Mouse (Mus musculus) monocyte, adult 2 months (primary cell): ENCODE measurements around the gene Pgbd1.
"Not testable (repeated sequence)": the region's sequence is repeated elsewhere in the genome, so short reads cannot be mapped to it uniquely, and the experiment has no call there.

Experiments used
- DNase-seq, 2 experiments: peaks; one replicate each; pipeline ENCODE4 v3.0.0; 2022; ENCODE audit warnings: low spot score in 2 of 2, low read depth in 1 of 2

Pgbd1 gene

DNA sequence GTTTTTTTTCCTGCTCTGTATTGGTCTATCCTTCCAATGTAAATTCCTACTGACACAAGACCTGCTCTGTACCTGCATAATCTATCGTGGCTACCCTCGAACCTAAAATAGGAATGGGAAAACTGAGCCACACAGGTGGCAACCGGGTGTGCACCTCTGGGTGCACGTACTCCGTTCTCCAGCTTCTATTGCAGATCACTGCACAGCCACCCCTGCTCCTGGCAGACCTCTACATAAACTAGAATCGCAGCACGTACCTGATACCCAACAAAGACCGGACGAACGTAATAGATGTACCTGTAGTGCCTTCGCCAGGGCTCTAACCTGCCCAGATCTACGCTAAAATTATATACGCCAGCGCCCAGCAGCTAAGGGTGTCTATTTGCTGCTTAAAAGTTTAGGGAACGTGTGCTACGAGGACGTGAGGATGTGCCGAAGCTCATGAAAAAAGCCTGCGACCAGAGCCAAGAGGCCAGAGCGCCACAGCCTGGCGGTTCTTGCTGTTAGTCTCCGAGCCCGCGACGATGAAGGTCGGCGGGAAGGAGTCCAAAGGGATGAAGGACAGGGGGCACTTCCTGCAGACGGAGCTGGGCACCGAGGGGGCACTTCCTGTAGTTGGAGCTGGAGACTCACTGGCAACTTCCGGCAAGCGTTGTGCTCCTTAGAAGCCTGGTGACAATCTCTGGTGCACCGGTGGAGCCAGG is at the start of gene Pgbd1:
Gene Pgbd1, minus strand, starts transcription at position 556 of the 704 bp plus-strand sequence.
- DNase-seq, result no peak

DNA sequence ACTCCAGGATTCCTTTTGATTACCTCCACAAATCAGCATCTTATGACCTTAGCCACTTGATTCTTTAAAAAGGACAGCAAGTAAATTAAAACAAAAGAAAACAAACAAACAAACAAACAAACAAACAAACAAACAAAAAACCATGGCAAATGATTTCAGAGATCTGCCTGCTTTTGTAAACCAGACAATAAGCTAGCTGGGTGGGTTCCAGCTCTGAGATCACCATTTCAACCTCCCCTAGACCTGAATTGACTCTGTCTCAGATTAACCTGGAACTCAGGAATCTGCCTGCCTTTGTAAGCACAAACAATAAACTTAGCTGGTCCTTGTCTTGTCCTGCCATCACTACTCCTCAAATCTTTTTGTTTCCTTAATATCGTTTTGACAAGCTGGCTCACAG is 46.0 kb upstream of the Pgbd1 start:
- no peak for DNase-seq

DNA sequence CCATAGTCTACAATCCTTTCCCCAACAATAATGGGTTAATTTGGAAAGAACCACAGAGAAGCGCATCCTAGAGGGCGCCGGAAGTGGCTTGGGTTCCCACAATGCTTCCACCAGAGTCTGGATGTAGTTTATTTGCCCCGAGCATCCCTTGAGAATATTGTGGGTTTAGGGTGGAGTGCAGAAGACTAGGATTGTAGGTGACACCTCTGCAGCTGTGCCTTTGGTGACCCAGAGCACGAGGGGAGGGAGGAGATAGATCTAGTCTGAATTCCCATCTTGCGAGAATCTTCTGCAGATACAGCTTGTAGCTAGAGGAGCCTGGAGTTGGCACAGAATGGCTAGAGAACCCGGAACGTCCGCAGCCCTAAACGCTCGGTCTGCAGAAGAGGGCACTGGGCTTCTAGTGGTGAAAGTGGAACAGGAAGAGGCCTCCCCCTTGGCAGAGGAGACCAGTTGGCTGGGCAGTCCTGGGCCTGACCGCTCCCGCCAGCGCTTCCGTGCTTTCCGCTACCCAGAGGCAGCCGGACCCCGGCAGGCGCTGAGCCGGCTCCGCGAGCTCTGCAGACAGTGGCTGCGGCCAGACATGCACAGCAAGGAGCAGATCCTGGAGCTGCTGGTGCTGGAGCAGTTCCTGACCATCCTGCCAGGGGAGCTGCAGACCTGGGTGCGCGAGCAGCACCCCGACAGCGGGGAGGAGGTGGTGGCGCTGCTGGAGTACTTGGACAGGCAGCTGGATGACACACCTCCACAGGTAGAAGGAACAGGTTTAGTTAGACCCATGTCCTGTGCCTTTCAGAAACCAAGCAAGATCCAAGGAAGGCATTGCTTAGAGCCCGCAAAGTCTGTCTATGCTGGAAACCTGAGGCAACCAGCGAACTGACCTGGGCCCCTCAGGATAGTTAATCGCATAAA is 38.2 kb upstream of the Pgbd1 start, which contains the start of the genes Zkscan4 and Gm10065:
Gene Zkscan4, plus strand, starts transcription at position 149 of the 912 bp plus-strand sequence.
Gene Gm10065, minus strand, starts transcription at position 683 of the 912 bp plus-strand sequence.
- peak in 1 of 2 experiments; percentile 3 for DNase-seq

DNA sequence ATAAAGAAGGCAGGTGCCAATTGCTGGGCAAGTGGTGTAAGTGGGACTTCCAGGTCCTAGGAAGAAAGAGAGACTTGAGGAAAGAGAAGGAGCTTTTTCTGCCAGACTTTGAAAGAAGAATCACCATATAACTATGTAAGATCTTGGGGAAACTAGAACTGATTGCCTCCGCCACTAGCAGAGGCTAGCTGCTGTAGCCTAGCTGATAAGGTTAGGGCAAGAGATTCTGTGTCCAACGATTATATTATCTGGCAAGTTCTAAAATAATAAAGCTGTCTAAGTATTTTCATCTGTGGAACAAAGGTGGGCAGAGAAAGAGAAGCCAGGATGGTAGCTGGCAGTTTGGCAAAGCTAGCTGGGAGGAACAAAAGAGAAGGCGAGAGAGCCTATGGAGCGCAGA is 31.6 kb upstream of the Pgbd1 start:
- DNase-seq, result no peak

DNA sequence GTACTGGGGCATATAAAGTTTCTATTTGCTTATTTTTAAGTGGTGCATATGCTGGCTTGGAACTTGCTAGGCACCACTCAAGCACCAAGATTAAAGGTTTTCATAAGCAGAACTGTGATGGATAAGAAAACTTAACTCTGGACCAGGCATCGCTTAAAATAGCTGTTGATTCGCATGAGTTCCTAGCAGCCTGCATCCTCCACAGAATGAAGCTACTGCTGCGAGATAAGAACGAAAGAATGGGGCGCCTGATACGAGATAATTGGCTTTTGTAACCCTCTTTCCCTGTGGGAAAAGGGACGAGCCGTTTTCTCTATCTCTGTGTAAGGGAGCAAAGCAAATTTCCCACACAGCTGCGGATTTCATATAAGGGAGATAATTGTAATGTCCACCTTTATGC is 28.2 kb upstream of the Pgbd1 start:
- no peak for DNase-seq

DNA sequence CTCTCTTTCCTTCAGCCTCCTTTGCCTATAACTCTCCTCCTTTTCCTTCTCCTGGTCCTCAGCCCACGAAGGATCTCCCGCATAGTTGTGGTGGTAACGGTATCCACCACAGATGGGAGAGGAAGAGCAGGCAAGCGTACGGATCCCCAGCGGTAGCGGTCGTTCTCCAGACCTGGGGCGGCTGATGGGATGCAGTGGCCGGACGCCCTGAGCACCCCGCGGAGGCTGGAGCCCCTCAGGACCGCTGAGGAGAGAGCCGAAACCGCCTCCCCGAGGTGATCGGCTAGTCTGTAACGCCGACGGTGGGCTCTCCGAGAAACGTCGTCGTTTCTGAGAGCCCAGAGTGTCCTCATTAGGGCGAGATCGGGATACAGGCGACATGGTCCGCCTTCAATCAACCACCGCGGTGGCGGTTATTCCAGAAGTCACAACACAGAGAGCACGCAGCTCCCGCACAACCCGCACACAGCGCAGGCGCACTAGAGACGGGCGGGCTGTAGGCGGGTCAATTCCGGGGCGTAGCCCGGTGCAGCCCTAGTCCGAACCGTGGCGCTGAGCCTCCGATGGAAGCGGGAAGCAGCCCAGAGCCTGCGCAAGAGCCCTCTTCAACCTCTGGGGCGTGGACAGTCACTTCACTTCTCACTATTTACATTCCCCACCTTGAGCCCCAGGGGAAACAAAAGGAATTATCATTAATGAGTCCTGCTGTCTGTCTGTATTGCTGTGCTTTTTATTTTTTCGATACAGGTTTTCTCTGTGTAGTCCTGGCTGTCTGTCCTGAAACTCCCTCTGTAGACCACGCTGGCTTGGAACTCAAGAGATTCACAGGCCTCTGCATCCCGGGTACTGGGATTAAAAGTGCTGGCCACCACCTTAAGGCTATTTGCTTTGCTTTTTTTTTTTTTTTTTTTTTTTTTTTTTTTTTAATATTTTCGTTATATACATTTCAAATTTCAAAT is 27.5 kb upstream of the Pgbd1 start, which contains the start of gene Nkapl:
Gene Nkapl, minus strand, starts transcription at position 449 of the 959 bp plus-strand sequence.
- peak; percentile 20 to 51 for DNase-seq

DNA sequence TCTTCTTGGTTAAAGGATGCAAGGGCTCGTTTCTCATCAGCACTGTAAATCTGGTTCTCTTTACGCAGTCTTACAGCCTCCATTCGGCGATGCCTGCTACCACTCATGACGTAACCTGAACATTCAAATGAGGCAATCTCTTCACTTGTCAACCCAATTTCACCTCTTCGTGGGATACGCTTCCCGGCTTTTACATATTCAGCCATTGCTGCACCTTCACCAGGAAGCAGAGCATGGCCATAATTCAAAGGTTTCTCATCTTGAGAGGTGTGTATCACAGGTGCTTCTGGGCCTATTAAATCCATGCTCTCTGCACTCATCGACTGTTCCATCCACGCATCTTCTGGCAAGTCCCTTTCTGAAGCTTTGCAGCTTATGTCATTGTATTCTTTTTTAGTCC is 26.5 kb upstream of the Pgbd1 start:
- no peak for DNase-seq

DNA sequence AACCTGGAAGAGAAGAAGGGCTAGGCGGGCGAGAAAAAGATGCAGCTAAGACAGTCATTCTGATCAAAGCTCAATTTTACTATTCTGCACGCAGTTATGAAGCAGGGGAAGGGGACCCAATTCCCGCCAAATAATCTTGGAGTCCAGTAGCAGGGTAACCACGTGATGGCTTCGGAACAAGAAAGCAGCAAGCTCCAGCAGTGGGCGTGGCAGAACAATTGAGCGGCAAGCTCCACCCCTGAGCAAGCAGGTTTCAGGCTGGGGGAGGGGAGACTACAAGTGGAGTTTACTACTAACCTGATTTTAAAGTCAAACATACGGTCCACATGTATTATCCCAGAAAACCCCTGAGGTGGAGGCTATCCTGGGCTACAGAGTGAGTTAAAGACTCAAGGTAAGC is 21.7 kb upstream of the Pgbd1 start:
- DNase-seq, result not testable (repeated sequence)

DNA sequence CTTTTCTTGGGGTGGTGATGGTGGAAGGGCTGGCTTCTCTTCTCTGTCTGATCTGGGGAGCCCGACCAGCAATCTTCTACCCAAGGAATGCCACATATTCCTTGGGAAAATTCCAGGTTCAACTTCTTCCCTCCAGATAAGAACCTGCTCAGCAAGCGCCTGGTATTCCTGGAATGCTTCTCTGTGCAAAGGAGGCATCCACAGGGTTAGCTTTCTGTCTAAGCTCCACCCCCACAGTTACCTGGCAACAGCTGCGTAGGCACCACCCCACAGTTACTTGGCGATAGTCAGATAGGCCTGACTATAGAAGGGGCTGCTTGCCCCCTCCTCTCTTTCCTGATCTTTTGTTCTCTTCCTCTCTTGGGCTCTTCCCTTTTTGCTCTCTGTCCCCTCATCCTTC is 15.5 kb upstream of the Pgbd1 start:
- DNase-seq, result no peak

DNA sequence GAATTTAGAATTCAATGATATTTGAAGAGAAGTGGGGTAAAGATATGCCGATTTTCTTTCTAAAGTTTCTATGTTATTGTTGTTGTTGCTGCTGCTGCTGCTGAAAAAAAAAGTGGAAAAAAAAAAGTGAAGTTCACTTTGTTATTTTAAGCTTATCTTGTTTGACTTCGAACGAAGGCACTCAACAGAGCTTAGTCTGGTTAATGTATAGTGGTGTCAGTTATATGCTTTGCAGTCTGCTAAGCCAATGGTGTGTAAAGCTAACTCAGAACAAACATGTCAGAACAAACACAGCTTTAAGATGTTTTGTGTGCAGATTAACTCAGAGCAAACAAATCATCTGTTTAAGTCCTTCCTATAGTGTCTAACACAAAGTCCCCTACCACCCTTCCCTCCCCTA is 13.3 kb upstream of the Pgbd1 start:
- DNase-seq, result no peak

DNA sequence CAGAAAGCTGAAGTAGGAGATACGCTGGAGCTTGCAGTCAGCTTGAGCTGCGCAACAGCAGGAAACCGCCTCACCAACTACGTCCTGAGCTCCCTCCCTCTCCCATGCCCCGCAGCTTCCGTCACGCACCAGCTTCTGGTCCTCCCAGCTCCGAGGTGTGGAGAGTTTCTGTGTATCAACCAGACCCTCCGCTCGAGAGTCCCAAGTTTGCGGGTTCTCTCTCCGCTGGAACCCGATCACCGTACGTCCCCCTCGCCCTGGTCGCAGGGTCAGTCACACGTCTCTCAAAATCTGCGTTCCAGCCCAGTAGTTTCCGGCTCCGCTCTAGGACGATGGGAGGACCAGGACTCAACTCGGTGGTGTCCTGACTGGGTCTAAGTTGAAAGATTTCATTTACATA is 12.6 kb upstream of the Pgbd1 start, which contains the start of gene Zscan26:
Gene Zscan26, minus strand, starts transcription at position 282 of the 400 bp plus-strand sequence.
- peak; percentile 22 to 75 for DNase-seq

DNA sequence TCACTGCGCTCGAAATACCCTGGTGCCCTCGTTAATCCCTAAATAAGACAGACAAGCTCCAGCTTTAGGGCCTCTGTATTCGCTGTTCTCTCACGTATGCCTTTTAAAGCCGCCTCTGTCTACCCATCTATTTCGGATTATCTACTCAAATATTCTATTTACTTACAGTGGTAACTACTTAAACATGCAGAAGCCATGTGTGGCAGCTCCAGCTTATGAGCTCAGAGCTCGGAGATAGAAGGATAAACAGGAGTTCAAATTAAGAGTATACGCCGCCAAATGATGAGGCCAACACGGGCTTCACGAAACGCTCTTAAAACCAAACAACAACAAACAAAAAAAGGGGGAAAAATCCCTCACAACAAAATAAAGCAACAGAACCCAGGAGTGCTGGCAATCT is 12.2 kb upstream of the Pgbd1 start:
- DNase-seq, result no peak

DNA sequence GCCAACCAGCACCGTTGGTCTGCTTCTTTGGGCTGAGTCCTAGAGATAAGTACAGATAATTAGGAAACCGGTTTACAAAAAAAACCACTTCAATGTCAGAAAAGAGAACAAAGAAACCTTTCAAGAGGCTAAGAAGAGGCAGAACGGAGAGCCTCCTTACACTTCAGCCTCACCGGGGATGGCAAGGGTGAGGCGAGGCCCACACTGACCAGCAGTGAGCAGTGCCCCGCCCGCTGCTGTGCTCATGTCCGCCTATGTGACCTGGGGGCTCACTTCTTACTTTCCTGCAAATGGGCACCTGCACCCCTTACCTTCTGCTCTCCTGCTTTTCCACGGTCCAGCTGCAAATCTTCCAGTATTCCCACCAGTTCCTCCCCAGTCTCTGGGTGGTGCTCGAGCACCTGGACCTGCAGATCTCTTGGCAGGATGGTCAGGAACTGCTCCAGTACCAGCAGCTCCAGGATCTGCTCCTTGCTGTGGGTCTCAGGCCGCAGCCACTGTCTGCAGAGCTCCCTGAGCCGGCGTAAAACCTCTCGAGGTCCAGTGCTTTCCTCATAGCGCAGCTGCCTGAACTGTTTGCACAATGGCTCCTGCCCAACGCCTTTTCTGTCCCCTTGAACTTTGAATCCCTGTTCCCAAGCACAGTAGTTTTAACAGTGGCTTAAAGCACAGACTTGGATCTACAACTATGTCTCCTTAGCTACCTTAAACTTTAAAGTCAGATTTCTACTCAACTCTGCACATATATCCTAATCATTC is 7.2 kb upstream of the Pgbd1 start:
- no peak for DNase-seq

DNA sequence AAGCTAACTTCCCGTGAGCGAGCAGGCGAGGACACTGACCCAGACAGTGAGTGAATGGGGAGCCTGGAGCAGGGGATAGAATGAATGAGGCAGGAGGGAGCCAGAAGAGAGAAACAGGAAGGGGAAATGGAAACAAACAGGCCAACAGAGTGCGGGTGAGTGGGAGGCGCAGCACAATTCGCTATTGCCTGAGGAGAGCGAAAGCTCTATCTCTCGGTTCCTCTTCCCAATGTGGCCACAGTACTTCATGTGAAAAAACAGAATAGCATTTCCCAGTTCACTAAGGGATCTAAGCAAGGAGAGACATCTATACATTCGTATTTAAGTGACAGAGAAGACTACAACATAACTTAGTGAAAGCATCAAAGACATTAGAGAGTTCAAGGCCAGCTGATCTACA is 5.9 kb upstream of the Pgbd1 start:
- no peak for DNase-seq

DNA sequence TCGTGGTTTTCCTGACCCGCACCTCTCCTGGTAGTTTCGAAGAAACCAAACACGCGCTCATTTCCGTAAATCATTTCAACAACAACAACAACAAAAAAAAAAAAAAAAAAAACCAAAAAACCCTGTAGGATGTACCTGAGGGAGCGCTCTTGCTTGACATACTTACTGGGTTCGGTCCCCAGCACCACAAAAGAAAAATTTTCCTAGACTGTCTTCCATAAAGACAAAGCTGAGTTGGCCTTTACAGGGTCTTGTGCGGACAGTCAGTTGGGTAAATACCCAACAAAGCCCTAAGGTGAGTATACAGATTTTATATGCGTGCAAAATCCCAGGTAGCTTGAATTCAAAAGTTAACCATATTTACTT is 332 bp upstream of the Pgbd1 start:
- no peak for DNase-seq

DNA sequence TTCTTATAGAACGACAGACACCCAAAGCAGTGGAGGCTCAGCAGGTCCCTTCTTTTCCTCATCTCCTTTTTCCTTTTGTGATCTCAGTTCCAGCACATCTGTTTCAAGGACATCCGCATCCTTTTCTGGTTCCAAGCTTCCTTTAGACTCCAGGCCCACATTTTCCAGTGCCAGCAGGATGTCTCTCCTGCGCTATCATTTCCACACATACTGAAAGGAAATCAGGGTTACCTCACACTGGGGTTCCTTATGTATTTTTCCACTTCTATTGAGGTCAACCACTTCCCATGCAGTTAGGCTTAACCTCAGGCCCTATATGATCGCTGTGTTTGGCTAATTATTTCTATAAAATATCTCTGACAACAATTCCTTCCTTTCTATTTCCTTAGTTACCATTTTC is 5.4 kb downstream of the Pgbd1 start:
- DNase-seq, result no peak

DNA sequence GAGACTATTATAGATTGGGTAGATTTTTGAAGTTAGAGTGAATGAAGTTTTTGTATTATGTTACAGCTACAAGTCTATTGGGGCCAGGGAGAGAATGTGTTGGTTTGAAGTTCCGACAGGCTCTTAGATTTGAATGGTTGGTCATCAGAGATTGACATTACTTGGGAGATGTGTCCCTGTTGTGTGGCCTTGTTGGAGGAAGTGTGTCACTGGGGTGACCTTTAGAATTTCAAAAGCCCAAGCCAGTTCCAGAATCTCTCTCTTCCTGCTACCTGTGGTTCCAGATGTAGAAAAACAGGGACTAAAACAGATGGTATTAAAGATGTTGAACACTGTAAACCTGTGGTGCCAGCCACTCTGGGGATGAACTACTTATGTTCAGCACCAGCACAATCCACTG is 13.2 kb downstream of the Pgbd1 start:
- DNase-seq, result no peak

DNA sequence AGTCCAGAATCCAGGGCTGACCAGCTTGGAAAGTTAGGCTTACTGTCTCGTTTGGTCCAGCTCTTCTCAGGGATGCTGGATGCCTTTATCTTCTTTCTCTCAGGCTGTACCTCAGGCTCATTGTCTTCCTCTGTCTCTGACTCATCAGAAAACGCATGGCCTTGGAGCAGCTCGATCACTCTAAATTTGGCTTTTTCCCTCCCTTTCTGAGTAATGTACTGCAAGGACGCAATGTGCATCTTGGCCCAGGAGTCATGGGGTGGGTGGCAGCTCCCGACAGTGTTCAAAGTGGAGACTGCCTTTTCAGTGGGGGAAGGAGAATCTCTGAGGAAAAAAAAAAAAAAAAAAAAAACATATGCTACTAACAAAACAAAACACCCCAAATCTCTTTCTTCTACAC is 17.6 kb downstream of the Pgbd1 start:
- no peak for DNase-seq

DNA sequence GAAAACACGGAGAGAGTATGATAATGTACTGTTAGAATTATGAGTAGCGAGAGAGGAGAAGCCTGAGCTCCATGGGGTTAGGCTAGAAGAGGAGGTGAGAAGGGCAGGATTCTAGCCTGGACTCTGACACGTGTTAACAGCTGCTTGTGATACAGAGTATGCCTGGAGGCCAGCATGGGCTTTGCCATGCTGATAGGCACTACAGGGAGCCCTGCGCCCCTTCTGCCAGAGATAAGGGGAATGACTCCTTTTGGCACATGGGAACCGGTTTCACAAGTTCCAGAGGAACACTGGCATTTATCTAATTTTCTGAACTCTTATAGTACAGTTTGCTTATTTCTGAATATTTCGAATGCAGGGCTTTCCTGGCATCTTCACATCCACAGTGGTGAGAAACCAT is 22.0 kb downstream of the Pgbd1 start:
- DNase-seq, result no peak

DNA sequence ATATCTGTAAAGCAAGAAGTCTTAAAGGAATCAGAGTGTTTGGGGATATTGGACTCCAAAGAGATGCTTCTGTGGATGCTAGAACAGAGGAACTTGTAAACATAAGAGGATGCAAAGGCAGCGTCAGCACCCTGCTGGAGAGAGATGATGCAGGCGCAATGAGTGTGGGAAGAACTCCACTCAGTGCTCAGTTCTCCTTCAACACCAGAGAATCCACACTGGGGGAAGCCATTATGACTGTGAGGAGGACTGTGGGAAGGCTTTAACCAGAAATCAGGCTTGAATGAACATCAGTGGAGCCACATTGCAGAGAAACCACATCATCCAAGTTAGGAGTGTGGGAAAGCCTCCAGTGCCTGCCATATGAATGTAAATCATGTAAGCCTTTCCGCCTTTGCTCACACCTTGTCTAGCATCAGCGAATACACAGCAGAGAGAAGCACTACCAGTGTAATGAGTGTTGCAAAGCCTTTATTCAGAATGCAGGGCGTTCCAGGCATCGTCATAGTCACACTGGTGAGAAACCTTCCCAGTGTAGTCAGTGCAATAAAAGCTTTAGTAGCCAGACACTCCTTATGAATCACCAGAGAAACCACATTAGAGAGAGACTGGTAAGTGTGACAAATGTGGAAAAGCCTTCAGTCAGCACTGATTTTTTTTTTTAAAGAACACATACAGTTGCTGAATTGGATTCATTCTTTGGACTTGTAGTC is 23.4 kb downstream of the Pgbd1 start:
- DNase-seq, result no peak
